Mouse (Mus musculus) stomach, postnatal 0 days (tissue): Measurements from ENCODE around the gene Efcab12. TPM values are rescaled to one million over a fixed set of nuclear protein-coding genes. Genes with fewer than 3 reads are reported as not detected.

Experiments
- ATAC-seq: fragments of 200-750 bp; cut with Nextera tagmentation; 2 replicates; pipeline ENCODE4 v1.8.0; 2017; ENCODE audit not compliant: low FRiP score, low TSS enrichment
- DNase-seq: peaks from one replicate; pipeline ENCODE4 v3.0.0-alpha.2; 2016; ENCODE audit warnings: low spot score
- H3K27ac ChIP-seq: fragments of 300-500 bp; sonication (generic); replicated peaks from 2 replicates; pipeline ENCODE4 v1.5.1; 2014; ENCODE audit warnings: mild to moderate bottlenecking, control low read depth
- H3K27me3 ChIP-seq: fragments of 300-500 bp; sonication (generic); 2 replicates; pipeline ENCODE4 v1.6.1; 2014; ENCODE audit warnings: low read length; ENCODE audit not compliant: control insufficient read depth, insufficient read depth
- H3K36me3 ChIP-seq: fragments of 300-500 bp; sonication (generic); 2 replicates; pipeline ENCODE4 v1.6.1; 2014; ENCODE audit warnings: low read length, mixed read lengths; ENCODE audit not compliant: control insufficient read depth, insufficient read depth
- H3K4me1 ChIP-seq: fragments of 300-500 bp; sonication (generic); replicated peaks from 2 replicates; pipeline ENCODE4 v1.6.1; 2014; ENCODE audit warnings: antibody characterized with exemption; ENCODE audit not compliant: control insufficient read depth, insufficient read depth
- H3K4me2 ChIP-seq: fragments of 300-500 bp; sonication (generic); replicated peaks from 2 replicates; pipeline ENCODE4 v1.6.1; 2014; ENCODE audit warnings: low read depth, mild to moderate bottlenecking, control low read depth, moderate library complexity
- H3K4me3 ChIP-seq: fragments of 300-500 bp; sonication (generic); 2 replicates; pipeline ENCODE4 v1.5.1; 2014; ENCODE audit warnings: low read depth, low read length, control low read depth
- H3K9ac ChIP-seq: fragments of 300-500 bp; sonication (generic); 2 replicates; pipeline ENCODE4 v1.6.1; 2014; ENCODE audit warnings: mild to moderate bottlenecking, low read length, control low read depth, mixed read lengths
- H3K9me3 ChIP-seq: fragments of 300-500 bp; sonication (generic); 2 replicates; pipeline ENCODE4 v1.6.1; 2016; ENCODE audit warnings: low read length; ENCODE audit not compliant: control insufficient read depth
- CTCF ChIP-seq: IDR thresholded peaks from 2 replicates; pipeline ENCODE4 v1.5.1; 2016; ENCODE audit warnings: antibody characterized with exemption, low read depth, mild to moderate bottlenecking, moderate library complexity
- EP300 ChIP-seq: optimal IDR thresholded peaks from 2 replicates; pipeline ENCODE3; 2016; ENCODE audit warnings: antibody characterized with exemption
- WGBS: fragments of 180-500 bp; shearing (Covaris S2); extraction: QIAGEN DNeasy Blood & Tissue Kit; methylation state at CpG from one replicate; pipeline ENCODE4 v1.1.7; 2014; 5-methylcytosine and 5-hydroxymethylcytosine counted together
- polyA plus RNA-seq: library from polyadenylated mRNA; unstranded; fragments of >200 nt; fragmentation: Nextera tagmentation; extraction: Ambion mirVana; gene quantifications from 2 replicates; pipeline ENCODE4 v1.2.1, GENCODE M21; 2015

The Efcab12 gene
- 0.17 and 0.29 TPM in 2 replicates for polyA plus RNA-seq

DNA sequence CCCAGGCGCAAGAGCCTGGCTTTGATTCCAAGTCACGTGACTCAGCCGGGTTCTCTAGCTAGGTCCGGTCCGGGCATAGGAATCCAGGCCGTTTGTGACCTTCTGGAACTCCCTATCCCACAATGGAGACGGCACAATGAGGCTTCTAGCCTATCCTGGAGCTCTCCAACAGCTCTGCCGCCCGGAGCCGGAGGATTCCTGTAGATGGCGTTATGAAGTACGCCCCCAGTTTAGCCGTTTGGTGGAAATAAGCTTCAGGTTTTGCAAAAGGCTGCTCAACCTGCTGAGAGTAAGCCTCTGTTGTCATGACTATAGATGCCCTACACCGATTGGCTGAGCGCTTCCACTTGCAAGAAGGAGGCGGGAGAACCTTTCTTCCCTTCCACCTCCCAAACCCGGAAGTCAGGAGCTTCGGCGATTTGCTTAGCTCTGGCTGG lies at the start of gene Efcab12:
Gene Efcab12 (minus strand): TSS at position 252 of the 437 bp plus-strand sequence.
- DNase-seq = peak; percentile 80
- peak within 1 kb of the TSS; percentile 27 for H3K4me3 ChIP-seq
- H3K27me3 ChIP-seq = no peaks in the 10 kb centered on the region
- peak; percentile 95 for ATAC-seq
- peak within 1 kb of the TSS; percentile 49; the same call in 1 of the 2 replicates for H3K27ac ChIP-seq
- TF ChIP-seq EP300 (no peak), CTCF (peak; percentile 31)
- H3K9ac ChIP-seq = no peak within 1 kb of the TSS
- no peaks in the 10 kb centered on the region for H3K4me1 ChIP-seq
- H3K9me3 ChIP-seq = no peaks in the 10 kb centered on the region
- WGBS = 2% methylated on average over 19 of the region's 19 CpGs
- H3K36me3 ChIP-seq = no peaks in the 10 kb centered on the region; the same call in 1 of the 2 replicates
- H3K4me2 ChIP-seq = peak within 1 kb of the TSS; percentile 57

DNA sequence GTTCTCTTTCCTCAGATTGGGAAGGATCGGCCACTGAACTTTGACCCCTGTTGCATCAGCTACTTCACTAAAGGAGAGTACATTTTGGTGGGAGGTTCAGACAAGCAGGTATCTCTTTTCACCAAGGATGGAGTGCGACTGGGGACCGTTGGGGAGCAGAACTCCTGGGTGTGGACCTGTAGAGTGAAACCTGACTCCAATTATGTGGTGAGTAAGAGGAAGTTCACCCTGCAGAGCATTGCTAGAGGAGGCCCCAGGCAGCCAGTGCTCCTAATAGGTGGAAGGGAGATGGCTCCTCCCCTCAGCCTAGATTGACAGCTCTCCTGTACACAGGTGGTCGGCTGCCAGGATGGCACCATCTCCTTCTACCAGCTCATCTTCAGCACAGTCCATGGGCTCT lies 48.7 kb upstream of the Efcab12 start:
- Histone ChIP-seq H3K27me3 (no peaks in the 10 kb centered on the region), H3K4me1 (no peaks in the 10 kb centered on the region), H3K9me3 (no peaks in the 10 kb centered on the region), H3K4me2 (no peak overlapping the region), H3K4me3 (no peak overlapping the region), H3K36me3 (peaks cover 5% of the 10 kb centered on the region; the same call in 1 of the 2 replicates), H3K9ac (no peak overlapping the region), H3K27ac (no peak overlapping the region)
- TF ChIP-seq CTCF (no peak), EP300 (no peak)
- 50% methylated on average over 4 of the region's 4 CpGs for WGBS
- ATAC-seq (peak; percentile 64; the same call in 1 of the 2 replicates), DNase-seq (no peak)

DNA sequence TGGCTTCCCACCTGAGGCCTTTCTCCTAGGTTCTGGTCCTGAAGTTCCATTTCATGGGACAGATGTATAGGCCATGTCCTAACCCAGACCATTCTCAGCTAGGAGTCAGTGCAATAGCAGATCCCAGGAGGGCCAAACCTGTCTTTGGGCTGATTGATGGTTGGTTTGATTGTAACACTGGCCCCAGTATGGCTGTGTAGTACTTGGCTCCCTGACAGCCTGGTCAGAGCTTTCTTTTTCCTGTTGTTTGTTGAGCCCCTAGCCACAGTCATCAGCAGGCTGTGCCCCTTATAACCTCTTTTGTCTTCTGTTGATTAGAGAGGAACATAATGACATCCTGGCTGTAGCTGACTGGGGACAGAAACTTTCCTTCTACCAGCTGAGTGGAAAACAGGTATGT lies 45.8 kb upstream of the Efcab12 start:
- Histone ChIP-seq H3K9me3 (no peaks in the 10 kb centered on the region), H3K27me3 (no peaks in the 10 kb centered on the region), H3K27ac (no peak overlapping the region), H3K4me2 (no peak overlapping the region), H3K9ac (no peak overlapping the region), H3K4me1 (no peaks in the 10 kb centered on the region), H3K4me3 (no peak overlapping the region), H3K36me3 (peaks cover 5% of the 10 kb centered on the region; the same call in 1 of the 2 replicates)
- ATAC-seq = no peak
- no peak for DNase-seq
- no peak for TF ChIP-seq EP300
- TF ChIP-seq CTCF = no peak

DNA sequence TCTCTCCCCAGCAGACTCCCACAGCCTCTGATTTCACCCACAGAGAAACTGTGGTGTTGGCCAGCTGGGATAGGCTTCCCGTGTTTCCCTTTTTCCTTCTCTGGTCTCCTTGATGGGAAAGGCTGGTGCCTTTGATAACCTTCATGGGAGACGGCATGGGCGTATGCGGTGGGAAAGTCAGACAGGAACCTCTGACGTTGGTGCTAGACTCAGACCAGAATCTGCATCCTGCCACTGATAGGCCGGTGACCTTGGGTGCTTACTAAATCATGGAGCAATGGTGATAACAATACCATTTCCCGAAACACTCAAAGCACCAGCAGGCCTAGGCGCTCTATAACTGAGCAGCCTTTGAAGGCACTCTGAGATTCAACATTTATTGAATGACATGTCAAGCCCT lies 42.5 kb upstream of the Efcab12 start:
- Histone ChIP-seq H3K36me3 (no peaks in the 10 kb centered on the region), H3K4me2 (no peak overlapping the region), H3K4me3 (no peak overlapping the region), H3K9ac (no peak overlapping the region), H3K4me1 (no peaks in the 10 kb centered on the region), H3K27me3 (no peaks in the 10 kb centered on the region), H3K27ac (no peak overlapping the region), H3K9me3 (no peaks in the 10 kb centered on the region)
- 81% methylated on average over 8 of the region's 8 CpGs for WGBS
- ATAC-seq = no peak
- no peak for DNase-seq
- TF ChIP-seq EP300 (no peak), CTCF (no peak)

DNA sequence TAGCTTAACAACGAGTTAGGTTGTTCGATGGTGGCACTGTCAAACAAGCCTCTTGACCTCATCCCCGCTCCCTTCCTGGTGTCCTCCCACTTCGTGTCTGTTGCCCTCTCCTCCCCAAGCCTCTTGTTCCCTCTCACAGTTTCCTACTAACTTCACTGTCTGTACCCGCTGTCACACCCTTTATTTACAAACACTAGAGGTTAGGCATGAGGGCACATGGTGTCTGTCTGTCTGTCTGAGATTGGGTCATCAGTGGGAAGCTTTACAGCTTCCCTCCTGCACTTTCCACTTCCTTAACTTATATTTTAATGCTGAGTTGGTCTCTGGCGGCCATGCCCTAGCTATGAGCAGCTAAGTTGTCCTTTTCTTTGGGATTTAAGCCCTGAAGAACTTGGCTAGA lies 41.5 kb upstream of the Efcab12 start:
- no peak for TF ChIP-seq CTCF
- TF ChIP-seq EP300 = no peak
- no peaks in the 10 kb centered on the region for H3K27me3 ChIP-seq
- H3K4me3 ChIP-seq = no peak overlapping the region
- no peaks in the 10 kb centered on the region for H3K4me1 ChIP-seq
- ATAC-seq (no peak), DNase-seq (no peak)
- no peak overlapping the region for H3K4me2 ChIP-seq
- no peak overlapping the region for H3K27ac ChIP-seq
- H3K9me3 ChIP-seq = no peaks in the 10 kb centered on the region
- no peak overlapping the region for H3K9ac ChIP-seq
- WGBS = 77% methylated on average over 6 of the region's 6 CpGs
- H3K36me3 ChIP-seq = no peaks in the 10 kb centered on the region

DNA sequence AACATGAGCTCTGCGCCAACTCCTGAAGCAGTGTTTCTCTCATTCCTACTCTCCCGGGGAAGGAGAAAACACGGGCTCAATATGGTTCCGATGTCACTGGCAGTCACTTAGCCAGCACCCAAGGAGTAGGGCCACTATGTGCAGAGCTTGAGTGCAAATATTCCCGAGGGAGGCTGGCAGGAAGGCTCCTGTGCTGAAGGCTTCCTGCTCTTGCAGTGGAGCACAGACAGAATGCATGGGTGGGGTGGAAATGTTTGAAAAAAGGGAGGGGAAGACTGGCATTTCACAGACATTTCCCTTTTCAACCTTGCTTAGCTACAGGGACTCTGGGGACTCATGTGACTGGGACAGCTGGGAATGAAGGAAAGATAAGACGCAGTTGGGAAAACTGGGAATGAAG lies 40.5 kb upstream of the Efcab12 start:
- DNase-seq (peak; percentile 35), ATAC-seq (no peak)
- Histone ChIP-seq H3K27ac (peak overlapping the region; percentile 20; the same call in 1 of the 2 replicates), H3K9ac (peak overlapping the region; percentile 3; the same call in 1 of the 2 replicates), H3K27me3 (no peaks in the 10 kb centered on the region), H3K4me1 (no peaks in the 10 kb centered on the region), H3K4me3 (no peak overlapping the region), H3K9me3 (no peaks in the 10 kb centered on the region), H3K36me3 (no peaks in the 10 kb centered on the region), H3K4me2 (no peak overlapping the region)
- TF ChIP-seq CTCF (no peak), EP300 (no peak)
- 53% methylated on average over 6 of the region's 6 CpGs for WGBS
